Mouse (Mus musculus) liver, postnatal 0 days (tissue): ENCODE measurements around the gene Sh3tc1.

Experiments used
- CTCF ChIP-seq: sonication (generic); IDR thresholded peaks from 2 replicates; pipeline ENCODE4 v1.5.1; 2016; ENCODE audit warnings: antibody characterized with exemption, low read depth
- EP300 ChIP-seq: IDR thresholded peaks from 2 replicates; pipeline ENCODE4 v1.6.1; 2016; ENCODE audit warnings: antibody characterized with exemption, low read depth, mild to moderate bottlenecking

GRCm38 (mm10) chr5:35756997-35757638 lies 17.3 kb upstream of the Sh3tc1 start:
- TF ChIP-seq CTCF (peak; percentile 23; the same call in 1 of the 2 replicates), EP300 (no peak)
